Comparison of ENCODE assay signal across 9 mouse cellular contexts in genomic region chr8:106978755-106979251, GRCm38 (mm10). TPM values are rescaled to one million over a fixed set of nuclear protein-coding genes. Genes with fewer than 3 reads are reported as not detected.
DNase-seq lines count a peak whose midpoint lies in the region; ATAC-seq lines count a peak whose summit lies in the region.
"Had no signal": no experiment of that assay in that cellular context is flagged by ENCODE, and none has a peak within 500 bp of the region (broad histone marks: within the 10 kb centered on the region; RNA-seq: fewer than 3 reads in every experiment).

No protein-coding gene starts in this region.

- 0 out of 2 replicates have a peak overlapping the region, but pooled peaks have one; percentile 25 for H3K27ac ChIP-seq in midbrain, embryonic 13.5 days
- H3K27ac ChIP-seq in midbrain, embryonic 10.5 days (replicated peaks), result no peak overlapping the region

- H3K9ac ChIP-seq in midbrain, embryonic 13.5 days (replicated peaks), result no peak overlapping the region

- H3K9me3 ChIP-seq in midbrain, embryonic 13.5 days, result no peaks in the 10 kb centered on the region
- no peaks in the 10 kb centered on the region for H3K9me3 ChIP-seq in midbrain, embryonic 10.5 days (replicated peaks)

- no peak overlapping the region for H3K4me2 ChIP-seq in midbrain, embryonic 13.5 days (replicated peaks)

- DNase-seq in cerebellum, postnatal 14 days, result peak; percentile 37
- no peak for DNase-seq in cerebellum, adult 18-20 months
- no peak for DNase-seq in midbrain, embryonic 10.5 days (ENCODE audit: low spot score)
- DNase-seq in kidney, postnatal 14 days, result peak; percentile 50
- DNase-seq in retina, postnatal 1 day, result peak; percentile 20
- DNase-seq in ovary, postnatal 14 days (ENCODE audit: low spot score), result no peak
- DNase-seq in cerebellum, adult 11-12 months, result no peak

- H3K4me1 ChIP-seq in midbrain, embryonic 13.5 days (replicated peaks), result peaks cover 8% of the 10 kb centered on the region
- H3K4me1 ChIP-seq in midbrain, embryonic 10.5 days, result peaks cover 13% of the 10 kb centered on the region

- no peaks in the 10 kb centered on the region for H3K36me3 ChIP-seq in midbrain, embryonic 13.5 days
- H3K36me3 ChIP-seq in midbrain, embryonic 10.5 days, result peaks cover 7% of the 10 kb centered on the region

- peak; percentile 81 for ATAC-seq in midbrain, embryonic 13.5 days

- WGBS in midbrain, embryonic 13.5 days, result 23% methylated on average over 2 of the region's 2 CpGs
- 40% methylated on average over 2 of the region's 2 CpGs for WGBS in midbrain, embryonic 10.5 days

- no peak overlapping the region for H3K4me3 ChIP-seq in midbrain, embryonic 13.5 days (replicated peaks)
- H3K4me3 ChIP-seq in midbrain, embryonic 10.5 days, result no peak overlapping the region

- peaks cover 9% of the 10 kb centered on the region; the same call in 1 of the 2 replicates for H3K27me3 ChIP-seq in midbrain, embryonic 13.5 days
- no peaks in the 10 kb centered on the region for H3K27me3 ChIP-seq in midbrain, embryonic 10.5 days (ENCODE audit: low read depth, poor library complexity, severe bottlenecking)
- H3K27me3 ChIP-seq: CH12.LX had no signal

RNA-seq across cellular contexts. Expression of gene Sntb2, which starts 43.3 kb away (rescaled TPM):
- 5.4 and 6.7 TPM in 2 replicates for polyA plus RNA-seq in midbrain, embryonic 13.5 days (2015; fragmentation: Nextera tagmentation; extraction: Ambion mirVana)
- polyA plus RNA-seq in midbrain, embryonic 10.5 days (2016; fragmentation: Nextera tagmentation; extraction: Ambion mirVana), result 8.2 and 9.2 TPM in 2 replicates

RNA-seq across cellular contexts. Expression of gene Vps4a, which starts 52.2 kb away (rescaled TPM):
- 127 and 130 TPM in 2 replicates for polyA plus RNA-seq in midbrain, embryonic 13.5 days (2015; fragmentation: Nextera tagmentation; extraction: Ambion mirVana)
- polyA plus RNA-seq in midbrain, embryonic 10.5 days (2016; fragmentation: Nextera tagmentation; extraction: Ambion mirVana), result 68.0 and 80.2 TPM in 2 replicates

Comparison
In these comparisons a context has a peak if more than half of its experiments do, and no peak if none do; other contexts are left out.
1. DNase-seq: peak in cerebellum, postnatal 14 days (2 of 2), kidney, postnatal 14 days (single experiment) and retina, postnatal 1 day (single experiment); none in cerebellum, adult 18-20 months (0 of 2), midbrain, embryonic 10.5 days (single experiment), ovary, postnatal 14 days (single experiment) and cerebellum, adult 11-12 months (single experiment).